13 mouse cellular contexts compared by ENCODE assay signal in the genomic region with DNA sequence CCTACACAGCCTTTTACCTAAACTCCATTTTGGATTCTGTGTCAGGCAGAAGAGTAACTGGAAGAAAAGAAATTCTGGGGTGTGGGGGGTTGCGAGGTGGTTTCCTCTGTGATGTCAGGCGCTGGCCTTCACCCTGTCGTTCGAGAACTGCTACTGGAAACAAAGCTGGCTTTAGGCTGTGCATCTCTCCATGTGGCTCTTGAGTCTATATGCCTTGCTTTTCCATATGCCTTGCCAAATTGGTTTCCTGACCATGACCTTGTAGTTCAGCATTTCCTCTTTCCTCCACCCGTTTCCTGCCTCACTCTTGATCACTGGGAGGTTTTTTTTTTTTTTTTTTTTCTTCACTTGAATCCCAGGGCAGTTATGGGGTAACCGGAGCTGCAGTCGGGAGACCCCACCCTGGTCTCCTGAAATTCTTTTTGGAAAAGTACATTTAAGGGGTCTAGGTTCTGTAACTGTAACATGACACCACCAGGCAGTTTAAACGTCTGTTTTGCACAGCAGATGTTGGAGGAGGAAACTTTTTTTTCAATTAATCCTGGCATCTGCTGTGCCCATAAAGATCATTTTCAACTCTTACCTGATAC. TPM values are rescaled to one million over a fixed set of nuclear protein-coding genes. Genes with fewer than 3 reads are reported as not detected.
A peak's percentile ranks its signal among the peaks of the same experiment; 100 is the strongest.
DNase-seq lines count a peak whose midpoint lies in the region; ATAC-seq and TF ChIP-seq lines count a peak whose summit lies in the region.
"Had no signal": no experiment of that assay in that cellular context is flagged by ENCODE, and none has a peak within 500 bp of the region (broad histone marks: within the 10 kb centered on the region; RNA-seq: fewer than 3 reads in every experiment).

No protein-coding gene starts in this region.

- H3K4me1 ChIP-seq in kidney, embryonic 14.5 days (ENCODE audit: control insufficient read depth, insufficient read depth, low read length): peaks cover 10% of the 10 kb centered on the region
- no peaks in the 10 kb centered on the region for H3K4me1 ChIP-seq in kidney, adult 2 months (ENCODE audit: control insufficient read depth, insufficient read depth, low read length)
- no peaks in the 10 kb centered on the region for H3K4me1 ChIP-seq in MEL (ENCODE audit: control insufficient read depth in 1 of 2, insufficient read depth in 2 of 2, low read length in 2 of 2)
- peaks cover 30% of the 10 kb centered on the region for H3K4me1 ChIP-seq in limb, embryonic 12.5 days (replicated peaks)
- peaks cover 4% of the 10 kb centered on the region for H3K4me1 ChIP-seq in thymus, adult 2 months (replicated peaks; ENCODE audit: control insufficient read depth, insufficient read depth, low read length)
- H3K4me1 ChIP-seq: intestine, embryonic 15.5 days had no signal

- DNase-seq in kidney, adult 2 months: no peak
- peak; percentile 41 for DNase-seq in MEL (ENCODE audit: low read depth, low spot score)
- peak; percentile 24 for DNase-seq in embryo, embryonic 11.5 days (ENCODE audit: low read depth, low spot score)
- no peak for DNase-seq in spleen, adult 18-20 months
- no peak for DNase-seq in thymus, adult 2 months
- DNase-seq: forebrain, postnatal 0 days; gastrocnemius, postnatal 36 days; layer of hippocampus, postnatal 36 days; midbrain, embryonic 14.5 days; right cerebral cortex, postnatal 4 days had no signal

- H3K27ac ChIP-seq in kidney, embryonic 14.5 days (ENCODE audit: low read depth, low read length): peak overlapping the region; percentile 38; the same call in 1 of the 2 replicates
- H3K27ac ChIP-seq in kidney, adult 2 months (ENCODE audit: insufficient read depth, low read depth, low read length): no peak overlapping the region
- no peak overlapping the region for H3K27ac ChIP-seq in MEL (ENCODE audit: control insufficient read depth, low read depth, low read length)
- peak overlapping the region; percentile 89 for H3K27ac ChIP-seq in limb, embryonic 12.5 days
- no peak overlapping the region for H3K27ac ChIP-seq in thymus, adult 2 months (ENCODE audit: control insufficient read depth, insufficient read depth, low read length)
- H3K27ac ChIP-seq: intestine, embryonic 15.5 days had no signal

- no peaks in the 10 kb centered on the region for H3K9me3 ChIP-seq in kidney, embryonic 14.5 days (ENCODE audit: control insufficient read depth, low read length)
- H3K9me3 ChIP-seq in MEL (replicated peaks; ENCODE audit: insufficient read depth, low read length): no peaks in the 10 kb centered on the region
- no peaks in the 10 kb centered on the region for H3K9me3 ChIP-seq in limb, embryonic 12.5 days
- H3K9me3 ChIP-seq: intestine, embryonic 15.5 days had no signal

- no peak for TF ChIP-seq CTCF in kidney, adult 2 months (conservative IDR thresholded peaks at IDR 0.05; ENCODE audit: insufficient read depth, insufficient read length, low read depth, low read length)
- no peak for TF ChIP-seq CTCF in MEL (IDR thresholded peaks at IDR 0.05 in 2 of 3, conservative IDR thresholded peaks at IDR 0.05 in 1 of 3; ENCODE audit: control insufficient read depth in 1 of 3, insufficient read depth in 1 of 3, low read depth in 2 of 3, low read length in 3 of 3, poor library complexity in 1 of 3, severe bottlenecking in 1 of 3)
- TF ChIP-seq CTCF in thymus, adult 2 months (IDR thresholded peaks at IDR 0.05; ENCODE audit: borderline replicate concordance, control insufficient read depth, extremely low read depth, insufficient read depth, low read length, poor library complexity): no peak

- H3K27me3 ChIP-seq in kidney, embryonic 14.5 days (ENCODE audit: control insufficient read depth, insufficient read depth, low read length): no peaks in the 10 kb centered on the region
- no peaks in the 10 kb centered on the region for H3K27me3 ChIP-seq in kidney, adult 2 months (replicated peaks; ENCODE audit: control insufficient read depth, insufficient read depth, low read length)
- no peaks in the 10 kb centered on the region for H3K27me3 ChIP-seq in MEL (ENCODE audit: control insufficient read depth in 1 of 2, insufficient read depth in 2 of 2, low read length in 2 of 2)
- no peaks in the 10 kb centered on the region for H3K27me3 ChIP-seq in limb, embryonic 12.5 days
- H3K27me3 ChIP-seq in thymus, adult 2 months (ENCODE audit: control insufficient read depth, insufficient read depth, low read length): no peaks in the 10 kb centered on the region
- H3K27me3 ChIP-seq: intestine, embryonic 15.5 days had no signal

- TF ChIP-seq RAD21 in MEL (IDR thresholded peaks at IDR 0.05; ENCODE audit: low read depth, low read length): no peak

- H3K79me2 ChIP-seq in MEL (ENCODE audit: control insufficient read depth, insufficient read depth, low read length, poor library complexity): no peaks in the 10 kb centered on the region

- no peak overlapping the region for H3K4me3 ChIP-seq in kidney, embryonic 14.5 days (ENCODE audit: low read length)
- H3K4me3 ChIP-seq in kidney, adult 2 months (ENCODE audit: insufficient read depth, low read depth, low read length): no peak overlapping the region
- H3K4me3 ChIP-seq in MEL (ENCODE audit: control insufficient read depth in 1 of 2, insufficient read depth in 1 of 2, low read depth in 2 of 2, low read length in 2 of 2): no peak overlapping the region
- H3K4me3 ChIP-seq in limb, embryonic 12.5 days (replicated peaks): no peak overlapping the region
- no peak overlapping the region for H3K4me3 ChIP-seq in thymus, adult 2 months (ENCODE audit: control insufficient read depth, insufficient read depth, low read length)
- H3K4me3 ChIP-seq: intestine, embryonic 15.5 days had no signal

- H3K9ac ChIP-seq in kidney, embryonic 14.5 days (ENCODE audit: low read depth, low read length): no peak overlapping the region
- H3K9ac ChIP-seq in MEL (ENCODE audit: control insufficient read depth, low read depth, low read length, poor library complexity, severe bottlenecking): no peak overlapping the region
- no peak overlapping the region for H3K9ac ChIP-seq in limb, embryonic 12.5 days (replicated peaks)
- H3K9ac ChIP-seq: forebrain, postnatal 0 days; intestine, embryonic 15.5 days had no signal

- no peak for TF ChIP-seq POLR2A in kidney, adult 2 months (IDR thresholded peaks at IDR 0.05; ENCODE audit: low read depth, low read length)
- no peak for TF ChIP-seq POLR2A in MEL (IDR thresholded peaks at IDR 0.05; ENCODE audit: control insufficient read depth in 1 of 2, insufficient read depth in 1 of 2, low read depth in 1 of 2, low read length in 2 of 2, poor library complexity in 1 of 2)
- no peak for TF ChIP-seq POLR2A in thymus, adult 2 months (IDR thresholded peaks at IDR 0.05; ENCODE audit: control insufficient read depth, extremely low read depth, insufficient read depth, low read length, poor library complexity)

- WGBS in kidney, embryonic 14.5 days: 26% methylated on average over 8 of the region's 8 CpGs
- 39% methylated on average over 8 of the region's 8 CpGs for WGBS in kidney, adult 2 months
- 27% methylated on average over 8 of the region's 8 CpGs for WGBS in limb, embryonic 12.5 days
- WGBS in thymus, adult 2 months: 35% methylated on average over 8 of the region's 8 CpGs

- peak; percentile 69 for ATAC-seq in kidney, embryonic 14.5 days (ENCODE audit: low FRiP score, low TSS enrichment)
- peak; percentile 90 for ATAC-seq in limb, embryonic 12.5 days (ENCODE audit: insufficient number of reproducible peaks, insufficient read depth, low FRiP score, low TSS enrichment, low read depth)
- ATAC-seq: forebrain, postnatal 0 days; intestine, embryonic 15.5 days had no signal

- H3K4me2 ChIP-seq in kidney, embryonic 14.5 days (replicated peaks; ENCODE audit: low read depth, low read length): no peak overlapping the region
- H3K4me2 ChIP-seq in limb, embryonic 12.5 days: 0 out of 2 replicates have a peak overlapping the region, but pooled peaks have one; percentile 29
- H3K4me2 ChIP-seq: intestine, embryonic 15.5 days had no signal

- TF ChIP-seq EP300 in MEL (IDR thresholded peaks at IDR 0.05; ENCODE audit: low read depth in 1 of 2, low read length in 2 of 2): no peak

- H3K36me3 ChIP-seq in kidney, embryonic 14.5 days (ENCODE audit: control insufficient read depth, insufficient read depth, low read length): no peaks in the 10 kb centered on the region
- no peaks in the 10 kb centered on the region for H3K36me3 ChIP-seq in kidney, adult 2 months (ENCODE audit: control insufficient read depth, insufficient read depth, low read length)
- H3K36me3 ChIP-seq in MEL (ENCODE audit: control insufficient read depth in 1 of 2, insufficient read depth in 2 of 2, low read length in 2 of 2): no peaks in the 10 kb centered on the region; a peak in 1 of 4 replicates
- H3K36me3 ChIP-seq in limb, embryonic 12.5 days: no peaks in the 10 kb centered on the region
- H3K36me3 ChIP-seq in thymus, adult 2 months (ENCODE audit: control insufficient read depth, insufficient read depth, low read length): no peaks in the 10 kb centered on the region
- H3K36me3 ChIP-seq: intestine, embryonic 15.5 days had no signal

TF ChIP-seq in MEL, 35 proteins besides CTCF, POLR2A, EP300 and RAD21:
- TF ChIP-seq NELFE (IDR thresholded peaks at IDR 0.05; ENCODE audit: low read depth, low read length) (no peak), NRF1 (IDR thresholded peaks at IDR 0.05; ENCODE audit: insufficient read depth, low read depth, low read length, poor library complexity, severe bottlenecking) (no peak), MXI1 (IDR thresholded peaks at IDR 0.05; ENCODE audit: low read depth, low read length) (no peak), ZNF384 (IDR thresholded peaks at IDR 0.05; ENCODE audit: low read depth, low read length) (peak; percentile 84), TCF12 (IDR thresholded peaks at IDR 0.05; ENCODE audit: low read depth, low read length) (no peak), MEF2A (IDR thresholded peaks at IDR 0.05; ENCODE audit: extremely low read depth, insufficient replicate concordance, low read depth, low read length, poor library complexity, severe bottlenecking) (no peak), MAZ (IDR thresholded peaks at IDR 0.05; ENCODE audit: low read depth, low read length) (no peak), CHD1 (IDR thresholded peaks at IDR 0.05; ENCODE audit: low read depth, low read length) (no peak)

RNA-seq across cellular contexts. Expression of a gene that starts 33.1 kb away (rescaled TPM):
- 24.4 and 34.9 TPM in 2 replicates for polyA plus RNA-seq in kidney, embryonic 14.5 days (2014; fragmentation: Nextera tagmentation; extraction: Ambion mirVana)
- polyA plus RNA-seq in kidney, adult 2 months (2012; rRNA removed): 24.9 and 33.6 TPM in 2 replicates
- 7.0 TPM in 2 replicates for total RNA-seq in MEL (2012; rRNA removed)
- polyA plus RNA-seq in MEL (2012; ENCODE audit: insufficient read depth in 1 of 2, insufficient read length in 2 of 2, low read depth in 1 of 2, low replicate concordance in 2 of 2, missing spikeins in 1 of 2): 10 to 100 TPM in 1 of 2 experiments, not detected in 1; 11.5 TPM
- polyA plus RNA-seq in limb, embryonic 12.5 days (2016; fragmentation: Nextera tagmentation; extraction: Ambion mirVana): 37.5 and 42.0 TPM in 2 replicates
- polyA plus RNA-seq in thymus, adult 2 months (2012; rRNA removed): 50.6 and 55.4 TPM in 2 replicates

Comparison
In these comparisons a context has a peak if more than half of its experiments do, and no peak if none do; other contexts are left out.
1. H3K27ac ChIP-seq: peak in kidney, embryonic 14.5 days (single experiment) and limb, embryonic 12.5 days (single experiment); none in kidney, adult 2 months (single experiment), MEL (single experiment) and thymus, adult 2 months (single experiment).
2. DNase-seq: peak in MEL (single experiment) and embryo, embryonic 11.5 days (single experiment); none in kidney, adult 2 months (single experiment), spleen, adult 18-20 months (0 of 2) and thymus, adult 2 months (single experiment).